Mouse (Mus musculus) 416B (cell line): ENCODE measurements around the gene Akt2.

Source experiments
- DNase-seq: peaks from one replicate; pipeline ENCODE4 v3.0.0; 2011; ENCODE audit warnings: low read depth

The Akt2 gene

DNA sequence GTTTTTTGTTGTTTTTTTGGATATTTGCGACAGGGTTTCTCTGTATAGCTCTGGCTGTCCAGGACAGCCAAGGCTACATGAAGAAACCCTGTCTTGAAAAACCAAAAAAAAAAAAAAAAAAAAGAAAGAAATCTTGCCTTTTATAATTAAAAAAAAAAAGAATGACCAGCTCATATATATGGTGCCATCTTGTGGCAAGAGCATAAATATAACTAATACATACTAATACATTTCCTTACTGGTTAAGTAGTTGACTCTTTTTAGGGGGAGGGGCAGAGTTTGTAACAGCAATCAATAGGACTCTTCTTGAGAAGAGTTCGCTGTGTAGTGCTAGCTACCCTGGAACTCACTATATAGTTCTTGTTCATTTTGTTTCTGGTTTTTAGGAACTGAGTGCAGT lies 3.6 kb upstream of the Akt2 start:
- DNase-seq = peak; percentile 73

- DNase-seq = no peak
Measured at GRCm38 (mm10) chr7:27590088-27590487, 1.3 kb upstream of the Akt2 start.

DNA sequence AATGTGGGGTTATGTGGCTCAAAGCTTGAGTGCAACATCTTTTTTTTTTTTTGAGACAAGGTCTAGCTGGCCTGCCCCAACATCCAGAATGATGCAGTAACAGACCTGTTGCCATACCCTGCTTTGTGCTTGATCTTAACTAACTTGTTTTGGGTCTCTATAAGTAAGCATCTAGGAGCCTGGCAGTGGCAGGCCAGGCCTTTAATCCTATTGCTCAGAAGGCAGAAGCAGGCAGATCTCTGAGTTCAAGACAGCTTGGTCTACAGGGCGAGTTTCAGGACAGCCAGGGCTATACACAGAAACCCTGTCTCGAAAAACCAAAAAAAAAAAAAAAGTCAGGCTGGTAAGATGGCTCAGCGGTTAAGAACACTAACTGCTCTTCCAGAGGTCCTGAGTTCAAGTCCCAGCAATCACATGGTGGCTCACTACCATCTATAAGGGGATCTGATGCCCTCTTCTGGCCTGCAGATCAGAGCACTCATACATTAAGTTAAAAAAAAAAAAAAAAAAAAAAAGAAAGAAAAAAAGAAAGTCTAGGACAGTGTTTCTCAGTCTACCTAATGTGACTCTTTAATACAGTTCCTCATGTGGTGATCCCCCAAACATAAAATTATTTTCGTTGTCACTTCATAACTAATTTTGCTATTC lies 662 bp upstream of the Akt2 start:
- peak; percentile 69 for DNase-seq

DNA sequence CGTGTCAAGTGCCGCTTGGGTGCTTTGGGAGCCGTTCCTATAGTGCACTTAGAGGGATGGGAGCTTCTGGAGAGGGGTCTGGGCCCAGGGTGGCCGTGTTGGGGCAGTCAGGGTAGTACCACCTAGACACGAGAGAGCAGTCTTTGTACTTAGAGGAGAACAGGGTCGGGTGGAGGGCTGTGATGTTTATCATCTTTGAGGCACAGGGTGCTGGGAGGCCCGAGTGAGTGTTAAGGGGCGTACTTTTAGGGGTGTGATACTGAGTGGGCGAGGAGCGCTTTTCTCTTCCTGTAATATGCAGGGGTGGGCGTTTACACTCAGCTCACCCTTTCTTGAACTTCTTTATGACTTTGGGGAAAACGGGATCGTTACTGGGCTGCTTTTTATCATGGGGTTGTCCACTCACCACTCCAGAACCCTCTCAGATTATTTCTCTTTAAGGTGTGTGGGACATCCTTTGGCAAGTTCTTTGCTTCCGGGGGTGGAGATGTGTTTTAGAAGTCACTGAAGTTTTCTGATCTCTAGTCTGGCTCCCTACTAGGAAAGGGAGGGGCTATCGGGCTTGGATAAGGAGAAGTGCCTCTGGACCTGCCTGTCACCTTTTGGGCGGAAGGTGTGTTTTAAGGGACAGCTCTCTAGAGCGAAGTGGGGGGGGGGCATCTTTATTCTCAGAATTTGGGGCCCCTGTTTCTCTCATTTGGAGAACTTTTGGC lies 1.0 kb downstream of the Akt2 start:
- peak; percentile 64 for DNase-seq

- no peak for DNase-seq
Measured at GRCm38 (mm10) chr7:27592934-27593645, 1.7 kb downstream of the Akt2 start.

GRCm38 (mm10) chr7:27596586-27597503 lies 5.5 kb downstream of the Akt2 start:
- DNase-seq = no peak

DNA sequence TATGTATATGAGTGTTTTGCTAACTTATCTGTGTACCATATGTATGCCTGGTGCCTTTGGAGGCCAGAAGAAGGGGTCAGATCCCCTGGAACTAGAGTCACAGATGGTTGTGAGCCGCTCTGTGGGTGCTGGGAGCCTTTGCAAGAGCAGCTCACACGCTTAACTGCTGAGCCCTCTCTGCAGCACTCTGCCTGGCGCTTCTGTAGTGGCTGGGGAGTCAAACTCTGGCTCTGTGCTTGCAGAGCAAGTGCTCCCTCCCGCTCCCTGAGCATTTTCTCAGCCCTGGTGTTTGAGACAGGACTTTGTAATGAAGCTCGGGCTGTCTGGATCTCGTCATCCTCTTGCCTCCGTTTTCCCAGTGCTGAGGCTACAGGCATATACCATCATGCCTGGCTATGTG lies 6.7 kb downstream of the Akt2 start:
- DNase-seq = no peak

GRCm38 (mm10) chr7:27601628-27602027 lies 10.3 kb downstream of the Akt2 start:
- no peak for DNase-seq

- DNase-seq = no peak
Measured at GRCm38 (mm10) chr7:27602161-27602560, 10.8 kb downstream of the Akt2 start.

GRCm38 (mm10) chr7:27602835-27603234 lies 11.5 kb downstream of the Akt2 start:
- DNase-seq = peak; percentile 83

- no peak for DNase-seq
Measured at GRCm38 (mm10) chr7:27604661-27605348, 13.5 kb downstream of the Akt2 start.

DNA sequence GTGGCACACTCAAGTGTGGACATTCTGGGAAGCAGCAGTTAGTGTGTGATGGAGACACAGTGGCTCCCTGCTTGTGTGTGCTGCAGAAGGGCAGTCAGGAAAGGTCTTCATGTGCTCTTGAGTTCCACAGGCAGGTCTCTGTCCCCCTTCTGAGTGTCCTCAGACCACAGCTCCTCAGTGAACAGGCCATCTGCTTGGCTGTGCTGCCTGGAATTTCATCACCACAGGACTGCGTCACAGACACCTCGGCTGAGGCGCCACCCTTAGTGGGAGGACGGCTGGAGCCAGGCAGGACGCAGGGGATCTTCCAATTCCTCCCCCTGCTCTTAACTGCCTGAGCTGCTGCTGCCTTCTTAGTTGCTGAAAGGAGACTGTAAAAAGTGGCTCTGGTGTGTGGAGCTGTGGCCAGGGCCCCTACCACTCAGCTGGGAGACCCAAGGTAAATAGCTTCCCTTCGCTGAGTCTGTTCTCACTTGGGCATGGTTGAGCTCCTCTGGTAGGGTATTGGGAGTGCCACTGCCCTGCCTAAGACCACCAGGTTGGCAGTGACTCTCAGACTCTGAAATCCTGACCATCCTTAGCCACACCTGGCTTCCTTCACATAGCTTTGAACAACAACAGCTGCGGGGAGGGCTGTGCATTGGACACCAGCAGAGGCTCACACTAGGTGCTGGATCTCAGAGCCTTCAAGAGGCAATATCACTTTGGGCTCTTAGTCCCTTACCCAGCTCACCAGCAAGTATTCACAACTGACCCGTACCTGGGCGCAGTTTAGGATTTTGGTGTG lies 14.3 kb downstream of the Akt2 start:
- DNase-seq = no peak

DNA sequence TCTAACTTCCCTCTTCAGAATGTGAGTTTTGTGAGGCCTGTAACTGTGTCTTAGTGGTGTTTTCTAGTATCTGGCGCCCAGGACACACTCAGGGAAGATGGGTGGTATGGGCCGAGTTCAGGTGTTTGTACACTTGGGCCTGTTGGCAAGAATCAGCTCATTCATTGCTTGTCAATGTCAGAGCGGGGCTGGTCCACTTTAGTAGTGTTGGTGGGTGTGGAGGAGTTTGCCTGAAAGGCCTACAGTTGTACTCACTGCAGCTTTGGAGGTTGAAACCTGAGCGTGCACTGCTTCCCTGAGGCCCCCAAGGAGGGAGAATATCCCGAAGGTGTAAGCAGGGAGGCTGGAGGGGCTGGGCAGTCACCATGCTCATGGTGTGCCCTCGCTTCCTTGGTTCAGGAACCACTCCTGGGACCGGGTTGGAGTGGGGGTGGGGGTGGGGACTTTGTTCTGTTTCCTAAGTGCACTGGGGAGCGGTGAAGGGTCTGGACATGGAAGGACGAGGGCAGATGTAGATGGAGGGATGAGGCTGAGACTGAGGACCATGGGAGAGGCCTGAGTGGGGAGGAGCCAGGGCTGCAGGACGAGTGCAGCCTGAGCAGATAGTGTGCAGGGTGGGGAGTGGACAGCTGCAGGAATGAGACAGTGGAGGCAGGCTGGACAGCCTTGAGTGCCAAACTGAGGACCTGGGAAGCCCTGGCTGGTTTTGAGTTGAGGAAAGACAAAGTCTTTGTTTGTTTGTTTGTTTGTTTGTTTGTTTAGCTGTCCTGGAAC lies 15.3 kb downstream of the Akt2 start:
- no peak for DNase-seq

DNA sequence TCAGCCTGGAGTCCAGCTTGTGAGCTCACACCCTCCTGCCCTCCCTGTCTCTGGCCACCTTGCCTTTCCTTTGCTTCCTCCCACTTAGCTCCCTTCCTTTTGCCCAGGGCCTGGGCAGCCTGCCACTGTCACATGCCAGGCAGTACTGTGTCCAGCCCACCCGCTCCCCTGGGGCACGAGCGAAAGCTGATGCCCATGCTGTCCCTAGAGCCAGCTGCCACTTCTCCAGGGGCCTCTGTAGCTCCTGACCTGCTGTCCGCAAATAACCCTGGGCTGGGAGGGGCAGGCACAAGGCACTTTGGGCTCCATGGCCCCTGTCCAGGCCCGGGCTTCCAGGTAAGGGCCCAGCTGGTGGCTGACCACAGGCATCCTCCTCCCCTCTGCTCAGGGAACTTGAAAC lies 16.2 kb downstream of the Akt2 start:
- DNase-seq = no peak

GRCm38 (mm10) chr7:27608130-27608529 lies 16.8 kb downstream of the Akt2 start:
- peak; percentile 63 for DNase-seq

- DNase-seq = peak; percentile 60
Measured at GRCm38 (mm10) chr7:27609285-27609684, 17.9 kb downstream of the Akt2 start.

GRCm38 (mm10) chr7:27609688-27610087 lies 18.3 kb downstream of the Akt2 start:
- DNase-seq = peak; percentile 75

GRCm38 (mm10) chr7:27610370-27610769 lies 19.0 kb downstream of the Akt2 start:
- no peak for DNase-seq

GRCm38 (mm10) chr7:27610871-27611270 lies 19.5 kb downstream of the Akt2 start:
- no peak for DNase-seq

DNA sequence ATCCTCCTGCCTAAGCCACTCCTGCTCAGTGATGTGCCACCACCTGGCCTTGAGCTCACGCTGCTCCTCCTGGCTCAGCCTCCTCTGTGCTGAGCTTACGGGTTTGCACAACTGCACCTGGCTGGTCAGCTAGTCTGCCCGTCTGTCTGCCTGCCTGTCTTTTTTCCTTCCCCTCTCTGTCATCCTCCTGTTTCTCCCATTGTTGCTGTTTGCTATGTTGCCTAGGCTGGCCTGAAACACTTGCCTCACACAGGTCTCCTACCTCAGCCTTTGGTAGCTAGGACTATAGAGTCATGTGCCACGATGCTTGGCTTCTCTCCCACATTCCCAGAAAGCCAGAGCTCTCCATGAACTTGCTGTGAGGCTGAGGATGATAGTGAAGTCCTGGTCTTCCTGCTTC lies 21.6 kb downstream of the Akt2 start:
- no peak for DNase-seq
